Mouse (Mus musculus) MEL (cell line): ENCODE measurements around the gene Pdhx. TPM values are rescaled to one million over a fixed set of nuclear protein-coding genes. Genes with fewer than 3 reads are reported as not detected.

Source experiments
- DNase-seq: peaks from one replicate; pipeline ENCODE4 v3.0.0; 2011; ENCODE audit warnings: low read depth, low spot score
- H3K27ac ChIP-seq: 2 replicates; pipeline ENCODE4 v1.5.1; 2012; ENCODE audit warnings: low read depth, mild to moderate bottlenecking, control low read depth, low read length, moderate library complexity; ENCODE audit not compliant: control insufficient read depth
- H3K27me3 ChIP-seq, 2 experiments: fragments of 150-350 bp in 1 of 2; sonication (generic) in 1 of 2; 2 replicates each; pipeline ENCODE4 v1.6.1; 2012; ENCODE audit warnings: low read length in 2 of 2, mild to moderate bottlenecking in 2 of 2, improper control_type of control experiment in 1 of 2, moderate library complexity in 1 of 2; ENCODE audit not compliant: insufficient read depth in 2 of 2, control insufficient read depth in 1 of 2
- H3K36me3 ChIP-seq, 2 experiments: 2 replicates each; pipeline ENCODE4 v1.6.1; 2012 to 2014; ENCODE audit warnings: low read length in 2 of 2, improper control_type of control experiment in 1 of 2, inconsistent platforms in 1 of 2, mild to moderate bottlenecking in 1 of 2; ENCODE audit not compliant: insufficient read depth in 2 of 2, control insufficient read depth in 1 of 2
- H3K4me1 ChIP-seq, 2 experiments: fragments of 150-350 bp in 1 of 2; sonication (generic) in 1 of 2; 2 replicates each; pipeline ENCODE4 v1.6.1; 2012; ENCODE audit warnings: low read length in 2 of 2, improper control_type of control experiment in 1 of 2, mild to moderate bottlenecking in 1 of 2; ENCODE audit not compliant: insufficient read depth in 2 of 2, control insufficient read depth in 1 of 2
- H3K4me3 ChIP-seq, 2 experiments: fragments of 150-350 bp in 1 of 2; sonication (generic) in 1 of 2; 2 replicates each; pipeline ENCODE4 v1.5.1; 2012; ENCODE audit warnings: low read depth in 2 of 2, low read length in 2 of 2, mild to moderate bottlenecking in 2 of 2, moderate library complexity in 2 of 2, control low read depth in 1 of 2, improper control_type of control experiment in 1 of 2; ENCODE audit not compliant: control insufficient read depth in 1 of 2, insufficient read depth in 1 of 2
- H3K79me2 ChIP-seq: 2 replicates; pipeline ENCODE4 v1.6.1; 2012; ENCODE audit warnings: mild to moderate bottlenecking, low read length, moderate library complexity; ENCODE audit not compliant: control insufficient read depth, poor library complexity, insufficient read depth
- H3K9ac ChIP-seq: 2 replicates; pipeline ENCODE4 v1.6.1; 2012; ENCODE audit warnings: low read depth, mild to moderate bottlenecking, control low read depth, low read length, moderate library complexity; ENCODE audit not compliant: control insufficient read depth, poor library complexity, severe bottlenecking
- H3K9me3 ChIP-seq: fragments of 150-350 bp; sonication (generic); replicated peaks from 2 replicates; pipeline ENCODE4 v1.6.1; 2012; ENCODE audit warnings: mild to moderate bottlenecking, low read length, improper control_type of control experiment, moderate library complexity; ENCODE audit not compliant: insufficient read depth
- BHLHE40 ChIP-seq: IDR thresholded peaks from 2 replicates; pipeline ENCODE4 v1.6.1; 2012; ENCODE audit warnings: low read depth, mild to moderate bottlenecking, inconsistent platforms, low read length, improper control_type of control experiment, borderline replicate concordance
- CHD1 ChIP-seq: IDR thresholded peaks from 2 replicates; pipeline ENCODE4 v1.6.1; 2012; ENCODE audit warnings: low read depth, mild to moderate bottlenecking, inconsistent platforms, low read length, improper control_type of control experiment
- CHD2 ChIP-seq: IDR thresholded peaks from 2 replicates; pipeline ENCODE4 v1.6.1; 2011; ENCODE audit warnings: low read length, improper control_type of control experiment
- CTCF ChIP-seq, 3 experiments: IDR thresholded peaks in 2 of 3; conservative IDR thresholded peaks in 1 of 3; 2 replicates each; pipeline ENCODE4 v1.5.1; 2011 to 2012; ENCODE audit warnings: low read length in 3 of 3, low read depth in 2 of 3, mild to moderate bottlenecking in 2 of 3, improper control_type of control experiment in 1 of 3, inconsistent platforms in 1 of 3, mixed read lengths in 1 of 3, moderate library complexity in 1 of 3; ENCODE audit not compliant: control insufficient read depth in 1 of 3, insufficient read depth in 1 of 3, poor library complexity in 1 of 3, severe bottlenecking in 1 of 3
- E2F4 ChIP-seq: IDR thresholded peaks from 2 replicates; pipeline ENCODE4 v1.6.1; 2011; ENCODE audit warnings: low read depth, low read length, improper control_type of control experiment, borderline replicate concordance
- ELF1 ChIP-seq: IDR thresholded peaks from 2 replicates; pipeline ENCODE4 v1.6.1; 2014; ENCODE audit warnings: low read depth, mild to moderate bottlenecking, inconsistent platforms, low read length, improper control_type of control experiment, moderate library complexity
- EP300 ChIP-seq, 2 experiments: IDR thresholded peaks; 2 replicates each; pipeline ENCODE4 v1.6.1; 2011; ENCODE audit warnings: improper control_type of control experiment in 2 of 2, low read length in 2 of 2, low read depth in 1 of 2, mild to moderate bottlenecking in 1 of 2
- ETS1 ChIP-seq: IDR thresholded peaks from 2 replicates; pipeline ENCODE4 v1.6.1; 2012; ENCODE audit warnings: low read depth, mild to moderate bottlenecking, inconsistent platforms, low read length, improper control_type of control experiment, moderate library complexity
- GABPA ChIP-seq: IDR thresholded peaks from 2 replicates; pipeline ENCODE4 v1.6.1; 2012; ENCODE audit warnings: low read depth, mild to moderate bottlenecking, inconsistent platforms, low read length, improper control_type of control experiment, moderate library complexity
- GATA1 ChIP-seq: IDR thresholded peaks from 2 replicates; pipeline ENCODE4 v1.6.1; 2011; ENCODE audit warnings: low read depth, low read length, improper control_type of control experiment
- HCFC1 ChIP-seq: IDR thresholded peaks from 2 replicates; pipeline ENCODE4 v1.6.1; 2012; ENCODE audit warnings: low read depth, mild to moderate bottlenecking, inconsistent platforms, low read length, improper control_type of control experiment, moderate library complexity
- KAT2A ChIP-seq: conservative IDR thresholded peaks from 2 replicates; pipeline ENCODE4 v1.6.1; 2012; ENCODE audit warnings: low read depth, low read length, improper control_type of control experiment, inconsistent platforms
- MAFK ChIP-seq: IDR thresholded peaks from 2 replicates; pipeline ENCODE4 v1.6.1; 2011; ENCODE audit warnings: low read depth, mild to moderate bottlenecking, low read length, improper control_type of control experiment, borderline replicate concordance
- MAX ChIP-seq: IDR thresholded peaks from 2 replicates; pipeline ENCODE4 v1.6.1; 2011; ENCODE audit warnings: low read length, improper control_type of control experiment
- MAZ ChIP-seq: IDR thresholded peaks from 2 replicates; pipeline ENCODE4 v1.6.1; 2012; ENCODE audit warnings: low read depth, mild to moderate bottlenecking, inconsistent platforms, low read length, improper control_type of control experiment
- MEF2A ChIP-seq: IDR thresholded peaks from 2 replicates; pipeline ENCODE4 v1.6.1; 2014; ENCODE audit warnings: low read depth, mild to moderate bottlenecking, inconsistent platforms, low read length, improper control_type of control experiment; ENCODE audit not compliant: poor library complexity, insufficient replicate concordance, severe bottlenecking; ENCODE audit errors: extremely low read depth
- MXI1 ChIP-seq: IDR thresholded peaks from 2 replicates; pipeline ENCODE4 v1.6.1; 2011; ENCODE audit warnings: mild to moderate bottlenecking, low read depth, low read length, improper control_type of control experiment
- MYC ChIP-seq: IDR thresholded peaks from 2 replicates; pipeline ENCODE4 v1.6.1; 2011; ENCODE audit warnings: low read depth, mild to moderate bottlenecking, low read length, improper control_type of control experiment, moderate library complexity
- NELFE ChIP-seq: IDR thresholded peaks from 2 replicates; pipeline ENCODE4 v1.6.1; 2011; ENCODE audit warnings: low read depth, low read length, improper control_type of control experiment
- NRF1 ChIP-seq: IDR thresholded peaks from 2 replicates; pipeline ENCODE4 v1.6.1; 2014; ENCODE audit warnings: low read depth, mild to moderate bottlenecking, inconsistent platforms, low read length, improper control_type of control experiment, moderate library complexity; ENCODE audit not compliant: poor library complexity, insufficient read depth, severe bottlenecking
- POLR2A ChIP-seq, 2 experiments: IDR thresholded peaks; 2 replicates each; pipeline ENCODE4 v1.6.1; 2011 to 2012; ENCODE audit warnings: low read length in 2 of 2, mild to moderate bottlenecking in 2 of 2, control low read depth in 1 of 2, improper control_type of control experiment in 1 of 2, low read depth in 1 of 2, moderate library complexity in 1 of 2; ENCODE audit not compliant: control insufficient read depth in 1 of 2, insufficient read depth in 1 of 2, poor library complexity in 1 of 2
- POLR2AphosphoS5 ChIP-seq: IDR thresholded peaks from 2 replicates; pipeline ENCODE4 v1.6.1; 2012; ENCODE audit warnings: low read depth, borderline replicate concordance, mild to moderate bottlenecking, inconsistent platforms, low read length, moderate library complexity, mixed read lengths
- RCOR1 ChIP-seq: IDR thresholded peaks from 2 replicates; pipeline ENCODE4 v1.6.1; 2012; ENCODE audit warnings: low read depth, mild to moderate bottlenecking, inconsistent platforms, low read length, improper control_type of control experiment
- SIN3A ChIP-seq: IDR thresholded peaks from 2 replicates; pipeline ENCODE4 v1.6.1; 2012; ENCODE audit warnings: low read length, improper control_type of control experiment, inconsistent platforms
- SMC3 ChIP-seq: IDR thresholded peaks from 2 replicates; pipeline ENCODE4 v1.6.1; 2011; ENCODE audit warnings: low read depth, low read length, improper control_type of control experiment
- TAL1 ChIP-seq: IDR thresholded peaks from 2 replicates; pipeline ENCODE4 v1.6.1; 2012; ENCODE audit warnings: mild to moderate bottlenecking, inconsistent platforms, low read length, moderate library complexity, mixed read lengths
- TBP ChIP-seq: IDR thresholded peaks from 2 replicates; pipeline ENCODE4 v1.8.0; 2011; ENCODE audit warnings: low read depth, low read length, improper control_type of control experiment
- TCF12 ChIP-seq: IDR thresholded peaks from 2 replicates; pipeline ENCODE4 v1.6.1; 2014; ENCODE audit warnings: low read depth, mild to moderate bottlenecking, inconsistent platforms, low read length, improper control_type of control experiment, moderate library complexity
- UBTF ChIP-seq: IDR thresholded peaks from 2 replicates; pipeline ENCODE4 v1.6.1; 2012; ENCODE audit warnings: low read depth, mild to moderate bottlenecking, inconsistent platforms, low read length, improper control_type of control experiment, moderate library complexity, borderline replicate concordance; ENCODE audit not compliant: insufficient read depth
- USF1 ChIP-seq: IDR thresholded peaks from 2 replicates; pipeline ENCODE4 v1.6.1; 2014; ENCODE audit warnings: low read depth, mild to moderate bottlenecking, inconsistent platforms, low read length, improper control_type of control experiment, moderate library complexity
- USF2 ChIP-seq, 2 experiments: IDR thresholded peaks; 2 replicates each; pipeline ENCODE4 v1.6.1; 2011 to 2012; ENCODE audit warnings: improper control_type of control experiment in 2 of 2, low read length in 2 of 2, borderline replicate concordance in 1 of 2, inconsistent platforms in 1 of 2, low read depth in 1 of 2, mild to moderate bottlenecking in 1 of 2; ENCODE audit not compliant: insufficient read depth in 1 of 2
- ZC3H11A ChIP-seq: IDR thresholded peaks from 2 replicates; pipeline ENCODE4 v1.6.1; 2012; ENCODE audit warnings: low read depth, mild to moderate bottlenecking, inconsistent platforms, low read length, improper control_type of control experiment
- ZKSCAN1 ChIP-seq: IDR thresholded peaks from 2 replicates; pipeline ENCODE4 v1.6.1; 2012; ENCODE audit warnings: low read depth, mild to moderate bottlenecking, inconsistent platforms, low read length, improper control_type of control experiment, moderate library complexity
- ZMIZ1 ChIP-seq: IDR thresholded peaks from 2 replicates; pipeline ENCODE4 v1.6.1; 2012; ENCODE audit warnings: low read depth, mild to moderate bottlenecking, inconsistent platforms, low read length, improper control_type of control experiment, moderate library complexity
- ZNF384 ChIP-seq: IDR thresholded peaks from 2 replicates; pipeline ENCODE4 v1.6.1; 2012; ENCODE audit warnings: low read depth, mild to moderate bottlenecking, inconsistent platforms, low read length, improper control_type of control experiment
- polyA plus RNA-seq, 2 experiments: library from polyadenylated mRNA; stranded (reverse) in 1 of 2; unstranded in 1 of 2; fragments of >175 nt in 1 of 2; fragments of >200 nt in 1 of 2; gene quantifications; 2 replicates each; pipeline versions ENCODE4 v1.2.1 to v1.2.4; 2012; ENCODE audit warnings: low replicate concordance in 2 of 2, low read depth in 1 of 2; ENCODE audit not compliant: insufficient read length in 2 of 2, insufficient read depth in 1 of 2, missing spikeins in 1 of 2
- total RNA-seq: library from RNA; depleted of rRNA; stranded (reverse); fragments of 300-350 nt; gene quantifications from 2 replicates; pipeline ENCODE4 v1.2.3, GENCODE M21; 2012

Pdhx gene
- total and polyA plus RNA-seq, 3 experiments: 48.4 to 73.3 TPM; not detected in 1

GRCm38 (mm10) chr2:103020191-103020987, 52.9 kb downstream of the Pdhx start:
- peak overlapping the region; percentile 65 for H3K27ac ChIP-seq
- peaks cover 0 to 45% of the 10 kb centered on the region in 2 experiments; a peak in 2 of 4 replicates for H3K36me3 ChIP-seq
- H3K9me3 ChIP-seq: no peaks in the 10 kb centered on the region
- DNase-seq: peak; percentile 74
- no peak for TF ChIP-seq POLR2A (IDR thresholded peaks at IDR 0.05; ENCODE audit: control insufficient read depth in 1 of 2, insufficient read depth in 1 of 2, low read depth in 1 of 2, low read length in 2 of 2, poor library complexity in 1 of 2)
- peak; percentile 99 for TF ChIP-seq ETS1
- peak; percentile 35; the same call in 1 of the 2 replicates for TF ChIP-seq TAL1
- TF ChIP-seq GATA1: peak; percentile 93
- TF ChIP-seq EP300 (IDR thresholded peaks at IDR 0.05; ENCODE audit: low read depth in 1 of 2, low read length in 2 of 2): peak; percentile 80 to 84
- no peak for TF ChIP-seq MAX
- no peak for TF ChIP-seq ZKSCAN1
- TF ChIP-seq UBTF: no peak
- TF ChIP-seq SIN3A: peak; percentile 86
- TF ChIP-seq BHLHE40: no peak
- no peak for TF ChIP-seq TBP
- peak; percentile 74 for TF ChIP-seq TCF12
- no peak for TF ChIP-seq CHD2
- TF ChIP-seq USF2 (IDR thresholded peaks at IDR 0.05; ENCODE audit: borderline replicate concordance in 1 of 2, insufficient read depth in 1 of 2, low read depth in 1 of 2, low read length in 2 of 2): no peak
- TF ChIP-seq NRF1: no peak
- no peak for TF ChIP-seq ZC3H11A
- no peak for TF ChIP-seq MAFK
- no peak for TF ChIP-seq KAT2A
- TF ChIP-seq ELF1: no peak
- TF ChIP-seq MXI1: no peak
- TF ChIP-seq CTCF (IDR thresholded peaks at IDR 0.05 in 2 of 3, conservative IDR thresholded peaks at IDR 0.05 in 1 of 3; ENCODE audit: control insufficient read depth in 1 of 3, insufficient read depth in 1 of 3, low read depth in 2 of 3, low read length in 3 of 3, poor library complexity in 1 of 3, severe bottlenecking in 1 of 3): no peak
- no peak for TF ChIP-seq GABPA
- no peak for TF ChIP-seq ZMIZ1
- no peak for TF ChIP-seq ZNF384
- TF ChIP-seq POLR2AphosphoS5: no peak
- no peak for TF ChIP-seq CHD1
- TF ChIP-seq E2F4: no peak
- no peak for TF ChIP-seq HCFC1
- TF ChIP-seq RCOR1: no peak
- no peak for TF ChIP-seq MAZ
- TF ChIP-seq MYC: 0 out of 2 replicates have a peak, but pooled peaks have one; percentile 24
- no peak for TF ChIP-seq USF1
- no peak for TF ChIP-seq MEF2A
- TF ChIP-seq SMC3: no peak
- no peak for TF ChIP-seq NELFE
- no peaks in the 10 kb centered on the region for H3K79me2 ChIP-seq
- H3K9ac ChIP-seq: 0 out of 2 replicates have a peak overlapping the region, but pooled peaks have one; percentile 3
- peaks cover 21 to 27% of the 10 kb centered on the region in 2 experiments for H3K4me1 ChIP-seq
- H3K4me3 ChIP-seq: no peak overlapping the region
- no peaks in the 10 kb centered on the region for H3K27me3 ChIP-seq
